Mouse (Mus musculus): Measurements from ENCODE around the gene Sox6.

- TF ChIP-seq CTCF (conservative IDR thresholded peaks at IDR 0.05; ENCODE audit: low read length) (no peak), POU5F1 (IDR thresholded peaks at IDR 0.05; ENCODE audit: borderline replicate concordance, low read length) (no peak)
Measured at GRCm38 (mm10) chr7:115951689-115952088, 86.9 kb downstream of the Sox6 start.
